Mouse (Mus musculus): Measurements from ENCODE around the gene Iqschfp. TPM values are rescaled to one million over a fixed set of nuclear protein-coding genes. Genes with fewer than 3 reads are reported as not detected.

Iqschfp gene
- total and polyA plus RNA-seq, 2 experiments from 2014 or later, result not detected

DNA sequence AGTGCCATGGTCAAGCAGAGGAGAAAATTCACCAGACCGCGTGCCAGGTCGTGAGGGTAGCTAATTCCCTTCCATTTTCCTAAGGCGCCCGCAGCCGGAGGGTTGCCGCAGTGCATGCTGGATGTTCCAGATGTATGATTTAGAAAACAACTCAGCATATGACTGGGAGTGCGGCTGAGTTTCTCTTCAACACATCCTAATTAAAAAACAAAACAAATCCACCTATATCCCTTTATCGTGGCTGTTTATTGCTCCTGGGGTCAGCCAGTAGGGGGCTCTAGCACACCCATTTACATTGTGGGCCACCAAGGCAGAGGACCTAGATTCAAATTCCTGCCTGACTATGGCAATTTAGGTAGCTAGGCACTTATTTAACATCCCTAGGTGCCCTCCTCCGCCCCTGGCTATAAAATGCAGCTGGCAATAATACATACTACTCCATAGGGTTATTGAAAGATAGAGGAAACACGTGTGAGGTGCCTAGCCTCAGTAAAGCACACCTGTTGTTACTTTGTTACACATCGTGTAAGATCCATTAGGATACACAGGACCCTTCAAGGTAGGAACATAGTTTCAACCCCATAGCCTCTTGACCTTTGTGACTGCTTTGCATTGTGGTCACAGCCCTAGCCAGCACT is 690.2 kb downstream of the Iqschfp start:
- Histone ChIP-seq H3K9ac (replicated peaks; ENCODE audit: low read depth, low read length) (no peak overlapping the region), H3K27ac (ENCODE audit: low read depth) (peak overlapping the region; percentile 95), H3K4me3 (ENCODE audit: low read depth, low read length) (no peak overlapping the region), H3K9me3 (replicated peaks; ENCODE audit: control insufficient read depth, low read length) (no peaks in the 10 kb centered on the region), H3K36me3 (replicated peaks; ENCODE audit: control insufficient read depth, insufficient read depth, low read length) (no peaks in the 10 kb centered on the region), H3K27me3 (ENCODE audit: control insufficient read depth, insufficient read depth, low read length) (no peaks in the 10 kb centered on the region), H3K4me1 (ENCODE audit: control insufficient read depth, insufficient read depth) (peaks cover 46% of the 10 kb centered on the region), H3K4me2 (ENCODE audit: low read depth, low read length) (no peak overlapping the region)
- TF ChIP-seq EP300 (IDR thresholded peaks at IDR 0.05; ENCODE audit: low read depth), result no peak
- TF ChIP-seq CTCF (IDR thresholded peaks at IDR 0.05; ENCODE audit: low read depth), result peak; percentile 47
- WGBS, result 80% methylated on average over 12 of the region's 12 CpGs
- DNase-seq (ENCODE audit: low spot score), result no peak
- ATAC-seq (ENCODE audit: insufficient read depth, low read depth), result no peak

DNA sequence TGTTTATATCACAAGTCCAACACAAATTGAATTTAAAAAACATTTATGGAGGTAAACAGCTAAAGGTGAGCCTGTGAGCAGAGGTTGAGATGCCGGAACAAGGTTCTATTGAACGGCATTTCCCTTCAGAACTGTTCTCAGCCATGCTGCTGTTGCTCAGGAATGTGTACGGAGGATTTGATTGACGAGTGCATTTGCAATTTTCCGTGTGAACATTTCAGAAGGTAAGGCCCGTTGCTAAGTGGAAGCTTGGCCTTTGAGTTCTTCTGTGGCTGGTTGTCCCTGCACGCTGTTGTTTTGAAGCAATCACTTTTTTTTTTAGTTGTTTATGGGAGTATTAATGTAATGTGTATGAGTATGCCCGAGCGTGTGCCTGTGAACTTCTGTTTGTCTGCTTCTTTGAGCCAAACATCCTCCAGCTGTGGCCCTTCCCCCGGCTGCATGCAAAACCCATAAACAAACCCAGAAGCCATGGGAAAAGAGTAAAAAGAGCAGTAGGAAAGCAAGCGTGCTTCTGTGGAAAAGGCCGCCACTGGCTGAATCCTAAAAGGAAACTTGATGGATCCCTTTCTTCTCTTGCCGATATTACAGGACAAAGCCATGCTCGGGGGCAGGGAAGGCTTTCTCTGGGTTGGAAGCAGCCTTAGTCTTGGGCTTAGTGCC is 691.1 kb downstream of the Iqschfp start:
- H3K27me3 ChIP-seq (ENCODE audit: control insufficient read depth, insufficient read depth, low read length), result no peaks in the 10 kb centered on the region
- TF ChIP-seq CTCF (IDR thresholded peaks at IDR 0.05; ENCODE audit: low read depth), result no peak
- TF ChIP-seq EP300 (IDR thresholded peaks at IDR 0.05; ENCODE audit: low read depth), result no peak
- peaks cover 53% of the 10 kb centered on the region for H3K4me1 ChIP-seq (ENCODE audit: control insufficient read depth, insufficient read depth)
- peak overlapping the region; percentile 95 for H3K27ac ChIP-seq (ENCODE audit: low read depth)
- H3K4me2 ChIP-seq (ENCODE audit: low read depth, low read length), result peak overlapping the region; percentile 54
- WGBS, result 9% methylated on average over 14 of the region's 14 CpGs
- H3K4me3 ChIP-seq (ENCODE audit: low read depth, low read length), result peak overlapping the region; percentile 29
- no peaks in the 10 kb centered on the region for H3K9me3 ChIP-seq (replicated peaks; ENCODE audit: control insufficient read depth, low read length)
- ATAC-seq (ENCODE audit: insufficient read depth, low read depth) (no peak), DNase-seq (ENCODE audit: low spot score) (peak; percentile 36)
- no peaks in the 10 kb centered on the region for H3K36me3 ChIP-seq (replicated peaks; ENCODE audit: control insufficient read depth, insufficient read depth, low read length)
- H3K9ac ChIP-seq (replicated peaks; ENCODE audit: low read depth, low read length), result peak overlapping the region; percentile 44; the same call in 1 of the 2 replicates

- Histone ChIP-seq H3K4me1 (ENCODE audit: control insufficient read depth, insufficient read depth) (peaks cover 58% of the 10 kb centered on the region), H3K36me3 (replicated peaks; ENCODE audit: control insufficient read depth, insufficient read depth, low read length) (no peaks in the 10 kb centered on the region), H3K9ac (replicated peaks; ENCODE audit: low read depth, low read length) (peak overlapping the region; percentile 44), H3K9me3 (replicated peaks; ENCODE audit: control insufficient read depth, low read length) (no peaks in the 10 kb centered on the region), H3K4me3 (ENCODE audit: low read depth, low read length) (peak overlapping the region; percentile 29), H3K27me3 (ENCODE audit: control insufficient read depth, insufficient read depth, low read length) (no peaks in the 10 kb centered on the region), H3K4me2 (ENCODE audit: low read depth, low read length) (peak overlapping the region; percentile 54), H3K27ac (ENCODE audit: low read depth) (peak overlapping the region; percentile 95)
- DNase-seq (ENCODE audit: low spot score) (peak; percentile 66), ATAC-seq (ENCODE audit: insufficient read depth, low read depth) (peak; percentile 80)
- 23% methylated on average over 14 of the region's 14 CpGs for WGBS
- TF ChIP-seq CTCF (IDR thresholded peaks at IDR 0.05; ENCODE audit: low read depth) (no peak), EP300 (IDR thresholded peaks at IDR 0.05; ENCODE audit: low read depth) (no peak)
Observed at GRCm38 (mm10) chr3:68583771-68584511, 691.9 kb downstream of the Iqschfp start.

DNA sequence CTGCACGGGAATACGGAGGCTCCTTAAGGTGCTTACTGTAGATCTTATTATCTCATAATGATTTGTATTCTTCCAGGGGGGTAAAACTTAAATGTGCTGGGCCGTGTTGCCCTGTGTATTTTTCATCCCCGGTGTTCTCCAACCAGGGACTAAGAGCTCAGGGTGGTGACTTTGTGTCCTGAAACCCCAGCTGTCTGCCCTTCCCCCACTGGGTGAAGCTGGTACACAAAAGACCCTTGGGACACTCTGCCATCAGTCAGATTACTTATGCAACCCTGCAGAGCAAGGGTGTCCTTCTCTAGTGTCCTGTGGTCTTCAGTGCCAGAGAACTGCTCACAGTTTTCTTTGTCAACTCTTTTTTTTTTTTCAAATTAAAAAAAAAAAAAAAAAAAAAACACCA is 693.2 kb downstream of the Iqschfp start:
- WGBS, result 71% methylated on average over 4 of the region's 4 CpGs
- Histone ChIP-seq H3K4me1 (ENCODE audit: control insufficient read depth, insufficient read depth) (peaks cover 68% of the 10 kb centered on the region), H3K36me3 (replicated peaks; ENCODE audit: control insufficient read depth, insufficient read depth, low read length) (no peaks in the 10 kb centered on the region), H3K4me2 (ENCODE audit: low read depth, low read length) (peak overlapping the region; percentile 54), H3K27ac (ENCODE audit: low read depth) (peak overlapping the region; percentile 95), H3K9me3 (replicated peaks; ENCODE audit: control insufficient read depth, low read length) (no peaks in the 10 kb centered on the region), H3K9ac (replicated peaks; ENCODE audit: low read depth, low read length) (peak overlapping the region; percentile 24; the same call in 1 of the 2 replicates), H3K4me3 (ENCODE audit: low read depth, low read length) (peak overlapping the region; percentile 29), H3K27me3 (ENCODE audit: control insufficient read depth, insufficient read depth, low read length) (no peaks in the 10 kb centered on the region)
- no peak for TF ChIP-seq CTCF (IDR thresholded peaks at IDR 0.05; ENCODE audit: low read depth)
- no peak for TF ChIP-seq EP300 (IDR thresholded peaks at IDR 0.05; ENCODE audit: low read depth)
- ATAC-seq (ENCODE audit: insufficient read depth, low read depth) (no peak), DNase-seq (ENCODE audit: low spot score) (no peak)

DNA sequence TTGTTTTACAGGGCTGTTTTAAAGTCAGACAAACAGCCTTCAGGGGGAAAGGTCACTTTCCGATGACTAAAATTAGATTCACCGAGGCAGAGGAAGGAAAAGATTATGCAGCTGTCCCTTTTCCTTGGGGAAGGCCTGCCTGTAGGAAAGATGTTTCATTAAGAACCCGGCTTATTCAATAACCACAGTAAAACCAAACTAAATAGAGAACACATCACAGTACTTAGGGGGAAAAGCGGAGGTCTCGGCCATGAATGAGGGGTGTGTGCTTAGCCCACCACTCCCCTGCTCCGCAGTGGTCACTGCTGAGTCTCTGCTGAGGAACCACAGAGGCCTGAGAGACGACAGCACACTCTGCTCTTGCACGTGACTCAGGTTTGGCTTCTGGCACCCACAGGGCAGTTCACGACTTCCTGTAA is 694.6 kb downstream of the Iqschfp start:
- H3K9ac ChIP-seq (replicated peaks; ENCODE audit: low read depth, low read length), result peak overlapping the region; percentile 27; the same call in 1 of the 2 replicates
- peak overlapping the region; percentile 84 for H3K27ac ChIP-seq (ENCODE audit: low read depth)
- TF ChIP-seq EP300 (IDR thresholded peaks at IDR 0.05; ENCODE audit: low read depth) (no peak), CTCF (IDR thresholded peaks at IDR 0.05; ENCODE audit: low read depth) (no peak)
- H3K9me3 ChIP-seq (replicated peaks; ENCODE audit: control insufficient read depth, low read length), result no peaks in the 10 kb centered on the region
- peaks cover 82% of the 10 kb centered on the region for H3K4me1 ChIP-seq (ENCODE audit: control insufficient read depth, insufficient read depth)
- H3K27me3 ChIP-seq (ENCODE audit: control insufficient read depth, insufficient read depth, low read length), result no peaks in the 10 kb centered on the region
- no peak overlapping the region for H3K4me3 ChIP-seq (ENCODE audit: low read depth, low read length)
- peak overlapping the region; percentile 47 for H3K4me2 ChIP-seq (ENCODE audit: low read depth, low read length)
- H3K36me3 ChIP-seq (replicated peaks; ENCODE audit: control insufficient read depth, insufficient read depth, low read length), result 0 out of 2 replicates have a peak, but pooled peaks cover 4% of the 10 kb centered on the region
- DNase-seq (ENCODE audit: low spot score) (peak; percentile 53), ATAC-seq (ENCODE audit: insufficient read depth, low read depth) (peak; percentile 12; the same call in 1 of the 2 replicates)
- WGBS, result 14% methylated on average over 9 of the region's 9 CpGs
